Mouse (Mus musculus) megakaryocyte-erythroid progenitor cell, adult 5-6 weeks (primary cell): ENCODE measurements at regions not wholly inside any gene's neighbourhood (a gene's known extent, or its start where the extent isn't known, plus 50 kb on each side); places are given as distances from the start of the nearest gene placed in this dataset.
A peak's percentile ranks its signal among the peaks of the same experiment; 100 is the strongest.

Experiments used
- ATAC-seq: replicated peaks from 2 replicates; pipeline ENCODE4 v1.8.0; 2016; ENCODE audit warnings: mild to moderate bottlenecking, inconsistent platforms; ENCODE audit not compliant: severe bottlenecking, poor library complexity, low FRiP score, low TSS enrichment

GRCm38 (mm10) chr8:118034051-118034450 lies 232.3 kb upstream of the Mphosph6 start:
- ATAC-seq: no peak

GRCm38 (mm10) chr8:118031406-118031805 lies 229.7 kb upstream of the Mphosph6 start:
- ATAC-seq: no peak

GRCm38 (mm10) chr8:118028061-118028850 lies 226.5 kb upstream of the Mphosph6 start:
- ATAC-seq: no peak

- no peak for ATAC-seq
Observed at GRCm38 (mm10) chr8:118023451-118023850, 221.7 kb upstream of the Mphosph6 start.

- ATAC-seq: no peak
Observed at GRCm38 (mm10) chr8:118021978-118022377, 220.2 kb upstream of the Mphosph6 start.

GRCm38 (mm10) chr8:118017261-118017660 lies 215.5 kb upstream of the Mphosph6 start:
- ATAC-seq: no peak

- ATAC-seq: no peak
Observed at GRCm38 (mm10) chr8:118005186-118005585, 203.4 kb upstream of the Mphosph6 start.

- ATAC-seq: no peak
Observed at GRCm38 (mm10) chr8:118004391-118004851, 202.7 kb upstream of the Mphosph6 start.

- no peak for ATAC-seq
Observed at GRCm38 (mm10) chr8:118001138-118001537, 199.4 kb upstream of the Mphosph6 start.

GRCm38 (mm10) chr8:117991826-117992225 lies 190.1 kb upstream of the Mphosph6 start:
- ATAC-seq: no peak

GRCm38 (mm10) chr8:117988781-117989180 lies 187.0 kb upstream of the Mphosph6 start:
- no peak for ATAC-seq

- ATAC-seq: no peak
Observed at GRCm38 (mm10) chr8:117968306-117968705, 166.6 kb upstream of the Mphosph6 start.

GRCm38 (mm10) chr8:117966556-117966955 lies 164.8 kb upstream of the Mphosph6 start:
- no peak for ATAC-seq

- no peak for ATAC-seq
Observed at GRCm38 (mm10) chr8:117963426-117963825, 161.7 kb upstream of the Mphosph6 start.

GRCm38 (mm10) chr8:117962666-117963065 lies 160.9 kb upstream of the Mphosph6 start:
- ATAC-seq: no peak

- no peak for ATAC-seq
Observed at GRCm38 (mm10) chr8:117959501-117959900, 157.8 kb upstream of the Mphosph6 start.

GRCm38 (mm10) chr8:117958914-117959313 lies 157.2 kb upstream of the Mphosph6 start:
- ATAC-seq: no peak

- ATAC-seq: no peak
Observed at GRCm38 (mm10) chr8:117951656-117952055, 149.9 kb upstream of the Mphosph6 start.

- ATAC-seq: no peak
Observed at GRCm38 (mm10) chr8:117946540-117946939, 144.8 kb upstream of the Mphosph6 start.

GRCm38 (mm10) chr8:117934566-117935094 lies 132.9 kb upstream of the Mphosph6 start:
- ATAC-seq: no peak

GRCm38 (mm10) chr8:117930687-117931086 lies 128.9 kb upstream of the Mphosph6 start:
- ATAC-seq: 0 out of 2 replicates have a peak, but pooled peaks have one; percentile 44
